Mouse (Mus musculus) CH12.LX (cell line): Measurements from ENCODE around the gene Fv1. TPM values are rescaled to one million over a fixed set of nuclear protein-coding genes. Genes with fewer than 3 reads are reported as not detected.

Source experiments
- DNase-seq: peaks from one replicate; pipeline ENCODE4 v3.0.0-alpha.2; 2013; ENCODE audit errors: extremely low read depth
- H3K27ac ChIP-seq: 2 replicates; pipeline ENCODE4 v1.5.1; 2012; ENCODE audit warnings: low read depth, mild to moderate bottlenecking, control low read depth, moderate library complexity; ENCODE audit not compliant: insufficient read depth
- H3K27me3 ChIP-seq: replicated peaks from 2 replicates; pipeline ENCODE3; 2012; ENCODE audit warnings: inconsistent platforms
- H3K36me3 ChIP-seq, 2 experiments: replicated peaks in 1 of 2; 2 replicates each; pipeline versions ENCODE3 to v1.6.1; 2012; ENCODE audit warnings: inconsistent platforms in 1 of 2, low read length in 1 of 2, mild to moderate bottlenecking in 1 of 2, mixed read lengths in 1 of 2, moderate library complexity in 1 of 2; ENCODE audit not compliant: control insufficient read depth in 1 of 2, insufficient read depth in 1 of 2
- H3K4me1 ChIP-seq, 2 experiments: 2 replicates each; pipeline ENCODE4 v1.6.1; 2012; ENCODE audit warnings: inconsistent platforms in 1 of 2, moderate library complexity in 1 of 2; ENCODE audit not compliant: insufficient read depth in 2 of 2, control insufficient read depth in 1 of 2
- H3K4me2 ChIP-seq: 2 replicates; pipeline ENCODE4 v1.6.1; 2012; ENCODE audit warnings: low read depth, mild to moderate bottlenecking, control low read depth; ENCODE audit not compliant: poor library complexity, insufficient read depth, severe bottlenecking
- H3K4me3 ChIP-seq, 3 experiments: fragments of 150-350 bp in 1 of 3; sonication (generic) in 1 of 3; replicated peaks in 1 of 3; 2 replicates each; pipeline versions ENCODE3 to v1.5.1; 2011 to 2012; ENCODE audit warnings: low read depth in 2 of 3, low read length in 2 of 3, mild to moderate bottlenecking in 2 of 3, moderate library complexity in 2 of 3, control low read depth in 1 of 3, improper control_type of control experiment in 1 of 3, inconsistent platforms in 1 of 3, mixed read lengths in 1 of 3; ENCODE audit not compliant: poor library complexity in 1 of 3
- H3K79me2 ChIP-seq: replicated peaks from 2 replicates; pipeline ENCODE4 v1.6.1; 2012; ENCODE audit warnings: mild to moderate bottlenecking, moderate library complexity; ENCODE audit not compliant: control insufficient read depth, poor library complexity, insufficient read depth, severe bottlenecking; ENCODE audit errors: extremely low read depth
- H3K9ac ChIP-seq: 2 replicates; pipeline ENCODE4 v1.6.1; 2012; ENCODE audit warnings: low read depth, mild to moderate bottlenecking, control low read depth, moderate library complexity; ENCODE audit not compliant: insufficient read depth
- H3K9me3 ChIP-seq: replicated peaks from 2 replicates; pipeline ENCODE3; 2012; ENCODE audit warnings: low read length, inconsistent platforms, mixed read lengths
- CHD1 ChIP-seq: IDR thresholded peaks from 2 replicates; pipeline ENCODE4 v1.6.1; 2012; ENCODE audit warnings: low read depth, low read length, improper control_type of control experiment, inconsistent platforms
- CHD2 ChIP-seq: IDR thresholded peaks from 2 replicates; pipeline ENCODE4 v1.6.1; 2011; ENCODE audit warnings: low read length, improper control_type of control experiment
- CTCF ChIP-seq, 2 experiments: IDR thresholded peaks in 1 of 2; conservative IDR thresholded peaks in 1 of 2; 2 replicates each; pipeline ENCODE4 v1.5.1; 2011 to 2012; ENCODE audit warnings: low read depth in 2 of 2, low read length in 2 of 2, improper control_type of control experiment in 1 of 2, inconsistent platforms in 1 of 2, mild to moderate bottlenecking in 1 of 2, moderate library complexity in 1 of 2
- E2F4 ChIP-seq: IDR thresholded peaks from 2 replicates; pipeline ENCODE4 v1.6.1; 2011; ENCODE audit warnings: low read depth, low read length, improper control_type of control experiment; ENCODE audit not compliant: insufficient replicate concordance
- ELF1 ChIP-seq: IDR thresholded peaks from 2 replicates; pipeline ENCODE4 v1.6.1; 2014; ENCODE audit warnings: low read depth, mild to moderate bottlenecking, inconsistent platforms, low read length, improper control_type of control experiment
- ETS1 ChIP-seq: conservative IDR thresholded peaks from 2 replicates; pipeline ENCODE4 v1.6.1; 2012; ENCODE audit warnings: low read depth, mild to moderate bottlenecking, inconsistent platforms, low read length, improper control_type of control experiment, moderate library complexity
- HCFC1 ChIP-seq: IDR thresholded peaks from 2 replicates; pipeline ENCODE4 v1.6.1; 2012; ENCODE audit warnings: low read depth, mild to moderate bottlenecking, inconsistent platforms, low read length, improper control_type of control experiment
- JUN ChIP-seq: IDR thresholded peaks from 2 replicates; pipeline ENCODE4 v1.6.1; 2011; ENCODE audit warnings: low read depth, mild to moderate bottlenecking, low read length, improper control_type of control experiment, moderate library complexity; ENCODE audit not compliant: insufficient read depth
- MAFK ChIP-seq: IDR thresholded peaks from 2 replicates; pipeline ENCODE4 v1.6.1; 2011; ENCODE audit warnings: low read length, improper control_type of control experiment; ENCODE audit not compliant: insufficient replicate concordance
- MAX ChIP-seq: IDR thresholded peaks from 2 replicates; pipeline ENCODE4 v1.6.1; 2011; ENCODE audit warnings: low read length, improper control_type of control experiment
- MEF2A ChIP-seq: IDR thresholded peaks from 2 replicates; pipeline ENCODE4 v1.6.1; 2014; ENCODE audit warnings: low read depth, mild to moderate bottlenecking, inconsistent platforms, low read length, improper control_type of control experiment, borderline replicate concordance
- MYC ChIP-seq: IDR thresholded peaks from 2 replicates; pipeline ENCODE4 v1.6.1; 2011; ENCODE audit warnings: low read depth, mild to moderate bottlenecking, improper control_type of control experiment, low read length
- NRF1 ChIP-seq: IDR thresholded peaks from 2 replicates; pipeline ENCODE4 v1.6.1; 2014; ENCODE audit warnings: low read depth, mild to moderate bottlenecking, inconsistent platforms, low read length, improper control_type of control experiment, moderate library complexity
- RCOR1 ChIP-seq: conservative IDR thresholded peaks from 2 replicates; pipeline ENCODE4 v1.6.1; 2012; ENCODE audit warnings: low read depth, mild to moderate bottlenecking, inconsistent platforms, low read length, improper control_type of control experiment
- SIN3A ChIP-seq: IDR thresholded peaks from 2 replicates; pipeline ENCODE4 v1.6.1; 2012; ENCODE audit warnings: low read length, improper control_type of control experiment, inconsistent platforms
- USF1 ChIP-seq: IDR thresholded peaks from 2 replicates; pipeline ENCODE4 v1.6.1; 2014; ENCODE audit warnings: low read depth, mild to moderate bottlenecking, inconsistent platforms, low read length, improper control_type of control experiment
- USF2 ChIP-seq: conservative IDR thresholded peaks from 2 replicates; pipeline ENCODE4 v1.6.1; 2011; ENCODE audit warnings: low read depth, low read length, improper control_type of control experiment
- ZKSCAN1 ChIP-seq: IDR thresholded peaks from 2 replicates; pipeline ENCODE4 v1.6.1; 2012; ENCODE audit warnings: low read depth, inconsistent platforms, low read length, improper control_type of control experiment, borderline replicate concordance
- ZMIZ1 ChIP-seq: IDR thresholded peaks from 2 replicates; pipeline ENCODE4 v1.6.1; 2012; ENCODE audit warnings: low read depth, mild to moderate bottlenecking, inconsistent platforms, low read length, improper control_type of control experiment
- dilution Hi-C: fragments of 300-500 bp; cut with MboI; formaldehyde crosslinking; loops from 2 replicates; pipeline ENCODE4 v1.14.3; 2020; ENCODE audit warnings: low sequenced_read_pairs; ENCODE audit not compliant: extremely low pct_unique_long_range_greater_than_20kb, extremely low pct_ligation_motif_present
- in situ Hi-C: fragments of 300-500 bp; cut with MboI; formaldehyde crosslinking; loops from 3 replicates; pipeline ENCODE4 v1.14.3; 2019; ENCODE audit warnings: low sequenced_read_pairs, low pct_ligation_motif_present, low pct_unique_long_range_greater_than_20kb, mixed read lengths
- polyA plus RNA-seq: library from polyadenylated mRNA; unstranded; fragments of >175 nt; gene quantifications from 2 replicates; pipeline ENCODE4 v1.2.1, GENCODE M21; 2012; ENCODE audit warnings: low read depth; ENCODE audit not compliant: insufficient read length
- total RNA-seq, 2 experiments: library from RNA; depleted of rRNA; stranded (reverse); fragments of 300-350 nt in 1 of 2; fragments of >200 nt in 1 of 2; gene quantifications; 2 replicates each; pipeline ENCODE4 v1.2.3; 2012 to 2014

Gene Fv1
- total and polyA plus RNA-seq, 3 experiments: 2.1 to 4.0 (median 3.0) TPM

DNA sequence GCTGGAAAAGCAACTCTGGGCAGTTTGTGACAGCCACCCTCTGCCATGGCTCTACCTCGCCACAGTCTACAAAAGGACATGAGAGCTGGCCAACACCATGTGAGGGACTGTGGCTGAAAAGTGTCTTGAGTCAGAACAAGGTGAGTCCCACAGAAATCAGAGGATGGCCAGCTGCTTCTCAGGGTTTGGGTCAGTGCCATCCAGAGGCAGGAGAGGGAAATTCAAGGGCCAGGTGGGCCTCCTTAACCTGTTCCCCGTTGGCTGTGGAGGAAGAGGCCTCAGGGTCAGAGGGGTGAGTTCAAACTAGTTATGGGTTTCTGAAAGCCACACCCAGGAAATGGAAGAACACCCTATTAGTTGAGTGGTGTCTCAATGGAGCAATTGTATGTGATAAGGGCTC, 10.7 kb downstream of the Fv1 start:
- H3K9ac ChIP-seq: no peak overlapping the region
- TF ChIP-seq ZKSCAN1 (no peak), USF1 (no peak), CHD2 (no peak)

DNA sequence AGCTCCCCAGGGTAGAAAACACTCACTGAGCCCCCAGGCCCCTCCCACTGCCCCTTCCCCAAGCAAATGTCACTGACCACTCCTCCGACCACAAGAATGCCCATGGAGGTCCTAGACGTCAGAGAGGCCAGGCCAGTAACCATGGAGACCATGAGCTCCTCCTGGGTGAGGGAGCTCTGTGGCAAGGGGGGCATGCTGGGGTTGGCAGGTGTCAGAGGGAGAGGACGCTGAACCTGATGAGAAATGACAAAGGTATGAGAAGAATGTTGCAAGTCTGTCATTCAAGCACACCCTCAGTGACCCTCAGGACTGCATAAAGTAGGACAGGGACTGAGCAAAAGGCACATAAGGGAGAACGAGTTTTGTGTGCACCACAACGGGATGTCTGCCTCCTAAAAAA, 11.1 kb downstream of the Fv1 start:
- Histone ChIP-seq H3K9me3 (no peaks in the 10 kb centered on the region), H3K36me3 (peaks cover 89% of the 10 kb centered on the region in 2 experiments), H3K4me3 (no peak overlapping the region), H3K79me2 (no peaks in the 10 kb centered on the region), H3K4me2 (no peak overlapping the region), H3K27me3 (no peaks in the 10 kb centered on the region), H3K4me1 (no peaks in the 10 kb centered on the region), H3K27ac (no peak overlapping the region), H3K9ac (no peak overlapping the region)
- in situ Hi-C loops (no loop called here), dilution Hi-C loops (no loop called here)
- TF ChIP-seq SIN3A: no peak
- no peak for TF ChIP-seq CHD1
- no peak for TF ChIP-seq NRF1
- TF ChIP-seq USF2: no peak
- TF ChIP-seq JUN: no peak
- TF ChIP-seq RCOR1: no peak
- no peak for DNase-seq

More for the DNA sequence above, 10.7 kb downstream of the Fv1 start:
- Histone ChIP-seq H3K36me3 (peaks cover 89 to 91% of the 10 kb centered on the region in 2 experiments), H3K4me1 (no peaks in the 10 kb centered on the region), H3K27ac (no peak overlapping the region), H3K9me3 (no peaks in the 10 kb centered on the region), H3K27me3 (no peaks in the 10 kb centered on the region), H3K4me2 (no peak overlapping the region), H3K79me2 (no peaks in the 10 kb centered on the region), H3K4me3 (no peak overlapping the region)
- in situ Hi-C loops: no loop called here
- dilution Hi-C loops: no loop called here
- no peak for DNase-seq

DNA sequence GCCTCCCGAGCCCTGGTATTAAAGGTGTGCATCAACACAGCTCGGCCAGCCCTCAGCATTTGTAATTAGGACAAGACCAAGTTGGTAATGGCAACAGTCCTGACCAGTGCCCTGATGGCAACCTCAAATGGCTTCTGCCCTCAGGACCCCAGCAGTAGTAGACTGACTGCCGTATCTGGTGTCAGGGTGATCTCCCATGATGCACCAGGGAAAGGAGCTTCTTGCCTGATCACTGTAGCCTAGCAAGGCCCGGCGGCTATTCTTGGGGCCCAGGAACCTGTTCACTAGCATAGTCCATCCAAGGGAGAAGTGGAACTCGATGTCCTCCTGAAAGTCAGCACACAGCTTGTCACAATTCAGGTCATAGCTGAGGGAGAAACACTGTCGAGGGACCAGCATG, 13.0 kb downstream of the Fv1 start:
- no peak for DNase-seq
- Histone ChIP-seq H3K4me1 (no peaks in the 10 kb centered on the region), H3K79me2 (no peaks in the 10 kb centered on the region), H3K27ac (no peak overlapping the region), H3K4me2 (no peak overlapping the region), H3K9ac (no peak overlapping the region), H3K9me3 (no peaks in the 10 kb centered on the region), H3K27me3 (no peaks in the 10 kb centered on the region), H3K36me3 (peaks cover 87 to 89% of the 10 kb centered on the region in 2 experiments), H3K4me3 (no peak overlapping the region)
- in situ Hi-C loops: no loop called here
- TF ChIP-seq USF2 (no peak), ETS1 (no peak), HCFC1 (no peak), MAFK (no peak), MYC (no peak), MEF2A (no peak), ZMIZ1 (no peak), ELF1 (no peak), NRF1 (no peak), CTCF (conservative IDR thresholded peaks at IDR 0.05 in 1 of 2, IDR thresholded peaks at IDR 0.05 in 1 of 2; ENCODE audit: low read depth in 2 of 2, low read length in 2 of 2) (no peak), CHD1 (no peak), E2F4 (no peak), CHD2 (no peak), USF1 (no peak), MAX (no peak)
- dilution Hi-C loops: no loop called here
